Mouse (Mus musculus): Measurements from ENCODE around the gene Slc12a7. TPM values are rescaled to one million over a fixed set of nuclear protein-coding genes. Genes with fewer than 3 reads are reported as not detected.
A peak's percentile ranks its signal among the peaks of the same experiment; 100 is the strongest.
"Not testable (repeated sequence)": the region's sequence is repeated elsewhere in the genome, so short reads cannot be mapped to it uniquely, and the experiment has no call there.

Slc12a7 gene
- polyA plus RNA-seq, 1 experiment from 2014 or later = 20.1 TPM

- not testable (repeated sequence) for ATAC-seq (ENCODE audit: insufficient number of reproducible peaks, insufficient read depth, low FRiP score, low read depth); H3K9me3 ChIP-seq (ENCODE audit: control insufficient read depth, low read depth, low read length); H3K27me3 ChIP-seq (ENCODE audit: control insufficient read depth, insufficient read depth, low read length); H3K36me3 ChIP-seq (ENCODE audit: control insufficient read depth, insufficient read depth, low read length); H3K4me1 ChIP-seq (ENCODE audit: control insufficient read depth, insufficient read depth, low read length); H3K4me2 ChIP-seq (replicated peaks; ENCODE audit: low read depth, low read length); H3K27ac ChIP-seq (ENCODE audit: low read length); H3K9ac ChIP-seq (replicated peaks; ENCODE audit: low read depth, low read length); H3K4me3 ChIP-seq (ENCODE audit: low read depth, low read length)
- WGBS = 30% methylated on average over 2 of the region's 2 CpGs
These were observed 7.6 kb downstream of the Slc12a7 start for GRCm38 (mm10) chr13:73740399-73740944.

- Histone ChIP-seq H3K9me3 (ENCODE audit: control insufficient read depth, low read depth, low read length) (no peaks in the 10 kb centered on the region), H3K4me2 (replicated peaks; ENCODE audit: low read depth, low read length) (no peak overlapping the region), H3K4me1 (ENCODE audit: control insufficient read depth, insufficient read depth, low read length) (no peaks in the 10 kb centered on the region), H3K36me3 (ENCODE audit: control insufficient read depth, insufficient read depth, low read length) (no peaks in the 10 kb centered on the region), H3K4me3 (ENCODE audit: low read depth, low read length) (no peak overlapping the region), H3K27me3 (ENCODE audit: control insufficient read depth, insufficient read depth, low read length) (no peaks in the 10 kb centered on the region), H3K9ac (replicated peaks; ENCODE audit: low read depth, low read length) (no peak overlapping the region), H3K27ac (ENCODE audit: low read length) (no peak overlapping the region)
- WGBS = 52% methylated on average over 4 of the region's 4 CpGs
- ATAC-seq (ENCODE audit: insufficient number of reproducible peaks, insufficient read depth, low FRiP score, low read depth) = no peak
These were observed 10.1 kb downstream of the Slc12a7 start for GRCm38 (mm10) chr13:73742944-73743343.

- ATAC-seq (ENCODE audit: insufficient number of reproducible peaks, insufficient read depth, low FRiP score, low read depth) = no peak
- no peaks in the 10 kb centered on the region for H3K27me3 ChIP-seq (ENCODE audit: control insufficient read depth, insufficient read depth, low read length)
- no peaks in the 10 kb centered on the region for H3K4me1 ChIP-seq (ENCODE audit: control insufficient read depth, insufficient read depth, low read length)
- H3K36me3 ChIP-seq (ENCODE audit: control insufficient read depth, insufficient read depth, low read length) = no peaks in the 10 kb centered on the region
- H3K4me2 ChIP-seq (replicated peaks; ENCODE audit: low read depth, low read length) = no peak overlapping the region
- no peaks in the 10 kb centered on the region for H3K9me3 ChIP-seq (ENCODE audit: control insufficient read depth, low read depth, low read length)
- H3K9ac ChIP-seq (replicated peaks; ENCODE audit: low read depth, low read length) = no peak overlapping the region
- H3K4me3 ChIP-seq (ENCODE audit: low read depth, low read length) = no peak overlapping the region
- WGBS = 72% methylated on average over 3 of the region's 3 CpGs
- H3K27ac ChIP-seq (ENCODE audit: low read length) = no peak overlapping the region
These were observed 10.8 kb downstream of the Slc12a7 start for GRCm38 (mm10) chr13:73743662-73744061.

- Histone ChIP-seq H3K4me1 (ENCODE audit: control insufficient read depth, insufficient read depth, low read length) (no peaks in the 10 kb centered on the region), H3K27ac (ENCODE audit: low read length) (no peak overlapping the region), H3K9me3 (ENCODE audit: control insufficient read depth, low read depth, low read length) (no peaks in the 10 kb centered on the region), H3K36me3 (ENCODE audit: control insufficient read depth, insufficient read depth, low read length) (no peaks in the 10 kb centered on the region), H3K4me3 (ENCODE audit: low read depth, low read length) (no peak overlapping the region), H3K4me2 (replicated peaks; ENCODE audit: low read depth, low read length) (no peak overlapping the region), H3K9ac (replicated peaks; ENCODE audit: low read depth, low read length) (no peak overlapping the region), H3K27me3 (ENCODE audit: control insufficient read depth, insufficient read depth, low read length) (no peaks in the 10 kb centered on the region)
- 42% methylated on average over 15 of the region's 15 CpGs for WGBS
- ATAC-seq (ENCODE audit: insufficient number of reproducible peaks, insufficient read depth, low FRiP score, low read depth) = 0 out of 2 replicates have a peak, but pooled peaks have one; percentile 35
These were observed 16.0 kb downstream of the Slc12a7 start for GRCm38 (mm10) chr13:73748663-73749440.

- ATAC-seq (ENCODE audit: insufficient number of reproducible peaks, insufficient read depth, low FRiP score, low read depth) = no peak
- H3K36me3 ChIP-seq (ENCODE audit: control insufficient read depth, insufficient read depth, low read length) = no peaks in the 10 kb centered on the region
- 69% methylated on average over 6 of the region's 6 CpGs for WGBS
- H3K27me3 ChIP-seq (ENCODE audit: control insufficient read depth, insufficient read depth, low read length) = no peaks in the 10 kb centered on the region
- no peaks in the 10 kb centered on the region for H3K9me3 ChIP-seq (ENCODE audit: control insufficient read depth, low read depth, low read length)
- H3K4me2 ChIP-seq (replicated peaks; ENCODE audit: low read depth, low read length) = no peak overlapping the region
- no peak overlapping the region for H3K27ac ChIP-seq (ENCODE audit: low read length)
- no peak overlapping the region for H3K4me3 ChIP-seq (ENCODE audit: low read depth, low read length)
- no peaks in the 10 kb centered on the region for H3K4me1 ChIP-seq (ENCODE audit: control insufficient read depth, insufficient read depth, low read length)
- no peak overlapping the region for H3K9ac ChIP-seq (replicated peaks; ENCODE audit: low read depth, low read length)
These were observed 17.5 kb downstream of the Slc12a7 start for GRCm38 (mm10) chr13:73750435-73750834.

- 85% methylated on average over 3 of the region's 3 CpGs for WGBS
- Histone ChIP-seq H3K9me3 (ENCODE audit: control insufficient read depth, low read depth, low read length) (no peaks in the 10 kb centered on the region), H3K27ac (ENCODE audit: low read length) (no peak overlapping the region), H3K36me3 (ENCODE audit: control insufficient read depth, insufficient read depth, low read length) (no peaks in the 10 kb centered on the region), H3K4me2 (replicated peaks; ENCODE audit: low read depth, low read length) (no peak overlapping the region), H3K27me3 (ENCODE audit: control insufficient read depth, insufficient read depth, low read length) (no peaks in the 10 kb centered on the region), H3K4me1 (ENCODE audit: control insufficient read depth, insufficient read depth, low read length) (no peaks in the 10 kb centered on the region), H3K4me3 (ENCODE audit: low read depth, low read length) (no peak overlapping the region), H3K9ac (replicated peaks; ENCODE audit: low read depth, low read length) (no peak overlapping the region)
- no peak for ATAC-seq (ENCODE audit: insufficient number of reproducible peaks, insufficient read depth, low FRiP score, low read depth)
These were observed 18.4 kb downstream of the Slc12a7 start for GRCm38 (mm10) chr13:73751284-73751683.

GRCm38 (mm10) chr13:73755809-73756208, 22.9 kb downstream of the Slc12a7 start:
- H3K4me1 ChIP-seq (ENCODE audit: control insufficient read depth, insufficient read depth, low read length) = no peaks in the 10 kb centered on the region
- no peaks in the 10 kb centered on the region for H3K36me3 ChIP-seq (ENCODE audit: control insufficient read depth, insufficient read depth, low read length)
- no peaks in the 10 kb centered on the region for H3K27me3 ChIP-seq (ENCODE audit: control insufficient read depth, insufficient read depth, low read length)
- WGBS = 56% methylated on average over 3 of the region's 3 CpGs
- no peak overlapping the region for H3K4me2 ChIP-seq (replicated peaks; ENCODE audit: low read depth, low read length)
- H3K9me3 ChIP-seq (ENCODE audit: control insufficient read depth, low read depth, low read length) = no peaks in the 10 kb centered on the region
- no peak overlapping the region for H3K4me3 ChIP-seq (ENCODE audit: low read depth, low read length)
- H3K9ac ChIP-seq (replicated peaks; ENCODE audit: low read depth, low read length) = no peak overlapping the region
- no peak for ATAC-seq (ENCODE audit: insufficient number of reproducible peaks, insufficient read depth, low FRiP score, low read depth)
- H3K27ac ChIP-seq (ENCODE audit: low read length) = no peak overlapping the region

- H3K36me3 ChIP-seq (ENCODE audit: control insufficient read depth, insufficient read depth, low read length) = no peaks in the 10 kb centered on the region
- no peak overlapping the region for H3K4me3 ChIP-seq (ENCODE audit: low read depth, low read length)
- H3K4me1 ChIP-seq (ENCODE audit: control insufficient read depth, insufficient read depth, low read length) = no peaks in the 10 kb centered on the region
- H3K27me3 ChIP-seq (ENCODE audit: control insufficient read depth, insufficient read depth, low read length) = no peaks in the 10 kb centered on the region
- no peaks in the 10 kb centered on the region for H3K9me3 ChIP-seq (ENCODE audit: control insufficient read depth, low read depth, low read length)
- H3K9ac ChIP-seq (replicated peaks; ENCODE audit: low read depth, low read length) = no peak overlapping the region
- no peak overlapping the region for H3K27ac ChIP-seq (ENCODE audit: low read length)
- H3K4me2 ChIP-seq (replicated peaks; ENCODE audit: low read depth, low read length) = no peak overlapping the region
- no peak for ATAC-seq (ENCODE audit: insufficient number of reproducible peaks, insufficient read depth, low FRiP score, low read depth)
- 54% methylated on average over 2 of the region's 2 CpGs for WGBS
These were observed 24.0 kb downstream of the Slc12a7 start for GRCm38 (mm10) chr13:73756916-73757315.

GRCm38 (mm10) chr13:73757362-73757761, 24.5 kb downstream of the Slc12a7 start:
- no peak overlapping the region for H3K27ac ChIP-seq (ENCODE audit: low read length)
- no peak for ATAC-seq (ENCODE audit: insufficient number of reproducible peaks, insufficient read depth, low FRiP score, low read depth)
- no peaks in the 10 kb centered on the region for H3K9me3 ChIP-seq (ENCODE audit: control insufficient read depth, low read depth, low read length)
- H3K4me1 ChIP-seq (ENCODE audit: control insufficient read depth, insufficient read depth, low read length) = no peaks in the 10 kb centered on the region
- H3K9ac ChIP-seq (replicated peaks; ENCODE audit: low read depth, low read length) = no peak overlapping the region
- no peak overlapping the region for H3K4me3 ChIP-seq (ENCODE audit: low read depth, low read length)
- no peak overlapping the region for H3K4me2 ChIP-seq (replicated peaks; ENCODE audit: low read depth, low read length)
- no peaks in the 10 kb centered on the region for H3K36me3 ChIP-seq (ENCODE audit: control insufficient read depth, insufficient read depth, low read length)
- no peaks in the 10 kb centered on the region for H3K27me3 ChIP-seq (ENCODE audit: control insufficient read depth, insufficient read depth, low read length)
